ENCODE assay signal across 12 mouse cellular contexts in genomic region chr19:56565358-56565757, GRCm38 (mm10). TPM values are rescaled to one million over a fixed set of nuclear protein-coding genes. Genes with fewer than 3 reads are reported as not detected.
DNase-seq lines count a peak whose midpoint lies in the region; ATAC-seq and TF ChIP-seq lines count a peak whose summit lies in the region.
"Had no signal": no experiment of that assay in that cellular context is flagged by ENCODE, and none has a peak within 500 bp of the region (broad histone marks: within the 10 kb centered on the region; RNA-seq: fewer than 3 reads in every experiment).

No protein-coding gene starts in this region.

- no peak overlapping the region for H3K4me3 ChIP-seq in lung, adult 2 months (replicated peaks; ENCODE audit: extremely low read depth, low read depth, low read length)
- H3K4me3 ChIP-seq: forebrain, embryonic 10.5 days; stomach, embryonic 15.5 days had no signal

- peak; percentile 71 for TF ChIP-seq CTCF in lung, adult 2 months (IDR thresholded peaks at IDR 0.05; ENCODE audit: insufficient read depth, low read length)

- no peak for TF ChIP-seq POLR2A in lung, adult 2 months (IDR thresholded peaks at IDR 0.05; ENCODE audit: borderline replicate concordance, extremely low read depth, low read depth, low read length)

- DNase-seq in frontal cortex, postnatal 14 days (ENCODE audit: low spot score in 2 of 2), result no peak
- peak; percentile 25 for DNase-seq in lung, adult 2 months
- no peak for DNase-seq in lung, postnatal 14 days
- peak; percentile 41 for DNase-seq in NIH3T3 (ENCODE audit: low read depth)
- no peak for DNase-seq in adrenal gland, postnatal 14 days
- no peak for DNase-seq in adrenal gland, adult 2 months
- DNase-seq: cerebellum, adult 11 months had no signal

- peaks cover 10% of the 10 kb centered on the region for H3K4me1 ChIP-seq in lung, adult 2 months (ENCODE audit: control insufficient read depth, insufficient read depth, low read length)
- H3K4me1 ChIP-seq: forebrain, embryonic 10.5 days; stomach, embryonic 15.5 days had no signal

- ATAC-seq in frontal cortex, adult (ENCODE audit: low TSS enrichment), result 0 out of 2 replicates have a peak, but pooled peaks have one; percentile 18
- ATAC-seq in megakaryocyte progenitor cell, adult 5-6 weeks (replicated peaks; ENCODE audit: poor library complexity), result peak; percentile 32; the same call in 1 of the 2 replicates
- ATAC-seq: Patski had no signal

- 37% methylated on average over 6 of the region's 6 CpGs for WGBS in lung, adult 2 months

RNA-seq across cellular contexts. Expression of gene Nhlrc2, which starts 17.3 kb away (rescaled TPM):
- polyA plus RNA-seq in lung, adult 2 months (2012; rRNA removed), result 17.3 and 28.9 TPM in 2 replicates
- total RNA-seq in megakaryocyte progenitor cell, adult 5-6 weeks (2015), result 11.1 and 11.9 TPM in 2 replicates
- total RNA-seq in megakaryocyte progenitor cell, adult 5-6 weeks (2017), result 15.7 TPM in 2 replicates
- 17.7 and 22.3 TPM in 2 replicates for total RNA-seq in adrenal gland, postnatal 14 days (2021)
- total RNA-seq in adrenal gland, adult 2 months (2021), result 10 to 100 TPM; 15.9 to 16.0 TPM
- polyA plus RNA-seq in adrenal gland, adult 2 months (2012; rRNA removed), result 3.3 and 3.8 TPM in 2 replicates

RNA-seq across cellular contexts. Expression of gene Dclre1a, which starts 17.3 kb away (rescaled TPM):
- 5.1 and 6.3 TPM in 2 replicates for polyA plus RNA-seq in lung, adult 2 months (2012; rRNA removed)
- total RNA-seq in megakaryocyte progenitor cell, adult 5-6 weeks (2015), result 31.1 and 37.3 TPM in 2 replicates
- 21.2 and 25.6 TPM in 2 replicates for total RNA-seq in megakaryocyte progenitor cell, adult 5-6 weeks (2017)
- 11.4 and 17.5 TPM in 2 replicates for total RNA-seq in adrenal gland, postnatal 14 days (2021)
- total RNA-seq in adrenal gland, adult 2 months (2021), result 1 to 10 TPM; 8.0 to 8.9 TPM
- polyA plus RNA-seq in adrenal gland, adult 2 months (2012; rRNA removed), result 2.4 and 2.5 TPM in 2 replicates

Comparison
In these comparisons a context has a peak if more than half of its experiments do, and no peak if none do; other contexts are left out.
1. DNase-seq: peak in lung, adult 2 months (single experiment) and NIH3T3 (single experiment); none in frontal cortex, postnatal 14 days (0 of 2), lung, postnatal 14 days (single experiment), adrenal gland, postnatal 14 days (single experiment) and adrenal gland, adult 2 months (single experiment).